Mouse (Mus musculus) bone marrow, adult 2 months (tissue): ENCODE measurements around the gene Slc6a3.

Source experiments
- CTCF ChIP-seq: fragments of 200-500 bp; IDR thresholded peaks from 2 replicates; pipeline ENCODE4 v1.5.1; 2011; ENCODE audit warnings: low read length, control low read depth; ENCODE audit not compliant: control insufficient read depth, insufficient read depth
- POLR2A ChIP-seq: fragments of 200-500 bp; IDR thresholded peaks from 2 replicates; pipeline ENCODE4 v1.6.1; 2011; ENCODE audit warnings: low read depth, mild to moderate bottlenecking, control low read depth, low read length, borderline replicate concordance; ENCODE audit not compliant: control insufficient read depth

DNA sequence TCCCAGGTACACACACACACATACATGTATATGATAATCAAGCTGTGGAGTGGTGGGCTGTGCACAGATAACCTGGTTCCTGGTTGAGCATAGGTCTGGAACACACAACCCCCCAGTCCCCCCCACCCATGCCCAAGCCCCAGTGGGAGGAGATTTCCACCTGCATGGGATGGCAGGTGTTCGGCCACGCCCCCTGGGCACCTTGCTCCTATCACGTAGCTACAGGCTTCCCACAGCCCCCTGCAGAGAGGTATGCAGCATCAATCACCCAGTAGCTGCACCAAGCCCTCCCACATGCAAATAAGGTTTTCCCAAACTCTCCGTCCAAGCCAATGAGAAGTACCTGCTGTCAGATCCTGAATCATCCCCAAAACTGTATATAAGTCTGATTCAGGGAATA lies 19.7 kb upstream of the Slc6a3 start:
- TF ChIP-seq POLR2A (no peak), CTCF (no peak)
